Mouse (Mus musculus) 3134 (cell line): Measurements from ENCODE around the gene Stk10.

Source experiments
- DNase-seq: peaks from one replicate; pipeline ENCODE4 v3.0.0-alpha.2; 2011; ENCODE audit warnings: low spot score; ENCODE audit not compliant: insufficient read length; ENCODE audit errors: extremely low read depth

The Stk10 gene

DNA sequence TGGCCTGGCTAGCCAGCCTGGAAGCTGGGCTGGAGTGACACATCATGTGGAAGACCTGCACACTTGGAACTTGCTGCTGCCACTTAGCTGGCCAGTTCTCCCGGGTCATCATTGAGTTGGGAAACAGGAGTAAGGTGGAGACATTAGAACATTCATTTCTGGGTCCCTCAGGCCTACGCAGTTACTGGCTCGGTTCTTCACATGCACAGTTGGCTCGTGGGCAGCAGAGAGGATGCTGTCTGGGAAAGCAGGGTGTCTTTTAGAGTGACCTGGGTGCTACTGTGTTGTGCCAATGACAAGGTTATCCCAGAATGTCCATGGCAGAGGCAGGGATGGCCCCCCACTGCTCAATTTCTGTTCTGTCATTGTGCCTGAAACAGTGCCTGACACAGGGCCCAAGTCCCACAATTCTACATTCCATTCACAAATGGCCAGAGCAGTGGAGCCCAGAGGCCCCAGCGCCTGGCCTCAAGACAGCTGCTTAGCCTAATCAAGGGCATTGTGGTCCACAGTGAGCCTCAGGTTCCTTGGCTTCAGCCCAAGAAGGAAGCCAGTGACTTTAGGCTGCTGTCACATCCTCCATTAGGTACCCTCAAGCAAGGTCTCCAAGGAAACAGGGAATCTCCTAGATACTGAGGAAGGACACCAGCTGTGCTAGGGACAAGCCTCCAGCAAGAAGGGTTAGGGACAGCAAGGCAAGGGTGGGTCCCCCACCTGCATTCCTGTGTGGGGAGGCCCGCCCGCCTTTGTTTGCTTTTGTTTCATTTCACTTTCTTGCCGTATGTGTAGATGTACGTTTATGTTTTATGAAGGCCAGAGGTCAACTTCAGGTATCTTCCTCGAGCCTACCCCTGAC lies 34.1 kb downstream of the Stk10 start:
- DNase-seq = no peak

DNA sequence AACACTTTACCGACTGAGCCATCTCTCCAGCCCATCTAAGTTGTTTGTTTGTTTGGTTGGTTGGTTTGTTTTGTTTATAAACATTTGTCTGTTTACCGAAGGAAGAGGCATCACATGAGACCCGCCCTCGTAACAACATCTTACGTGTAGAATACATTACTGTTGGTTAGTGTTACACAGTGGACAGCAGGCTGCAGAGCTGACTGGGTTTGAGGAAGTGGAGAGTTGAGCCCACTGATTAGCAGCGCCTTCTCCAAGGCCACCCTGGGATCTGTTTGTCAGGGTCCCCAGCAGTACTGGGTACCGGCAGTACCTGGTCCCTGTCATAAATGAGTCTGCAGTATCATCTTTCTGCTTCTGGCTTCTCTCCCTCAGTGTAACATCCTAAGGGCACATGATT lies 35.0 kb downstream of the Stk10 start:
- no peak for DNase-seq

DNA sequence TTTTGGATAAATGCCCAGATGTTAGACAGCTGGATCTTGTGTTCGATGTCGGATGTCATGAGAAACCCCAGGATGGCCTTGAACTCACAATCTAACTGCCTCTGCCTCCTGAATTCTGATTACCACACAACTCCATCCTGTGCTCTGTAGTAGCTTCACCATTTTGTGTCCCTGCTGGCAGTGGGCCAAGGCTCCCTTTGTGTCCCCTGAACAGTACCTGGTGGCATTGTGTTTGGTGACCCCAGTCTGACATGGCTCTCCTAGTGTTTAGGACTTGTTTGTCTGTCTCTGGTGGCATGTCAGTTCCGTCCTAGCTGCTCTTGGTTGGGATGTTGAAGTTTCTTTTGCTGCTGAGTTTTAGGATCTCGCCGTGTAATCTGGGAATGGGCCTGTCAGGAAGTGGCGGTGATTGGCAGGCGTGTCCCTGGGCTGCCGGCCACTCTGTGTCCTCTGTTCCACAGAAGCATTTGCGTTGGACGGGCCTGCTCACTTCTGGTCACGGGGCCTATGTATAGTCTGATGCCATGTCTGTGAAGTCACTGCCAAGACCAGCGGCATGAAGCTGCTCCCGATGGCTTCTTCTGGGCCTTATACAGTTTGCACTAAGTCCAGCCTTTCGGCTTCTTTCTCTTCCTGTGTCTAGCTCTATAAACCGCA lies 35.7 kb downstream of the Stk10 start:
- no peak for DNase-seq

DNA sequence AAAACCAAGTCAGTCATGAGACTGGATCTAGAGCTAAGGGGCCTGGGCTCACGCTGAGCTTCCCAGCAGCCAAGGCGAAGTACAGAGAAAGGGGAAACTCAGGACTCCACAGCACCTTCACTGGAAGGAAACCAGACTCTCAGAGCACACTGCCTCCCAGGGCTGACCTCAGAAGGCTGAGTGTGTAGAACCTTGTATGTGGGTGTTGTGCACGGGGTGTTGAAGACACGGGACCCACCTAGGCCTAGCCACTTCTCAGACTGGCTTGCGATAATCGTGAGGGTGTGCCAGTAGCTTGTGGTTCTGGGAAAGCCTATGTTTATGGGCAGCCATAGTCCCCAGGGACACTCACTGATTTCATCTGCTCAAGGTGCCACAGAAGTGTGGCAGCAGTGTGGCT lies 38.0 kb downstream of the Stk10 start:
- peak; percentile 51 for DNase-seq

DNA sequence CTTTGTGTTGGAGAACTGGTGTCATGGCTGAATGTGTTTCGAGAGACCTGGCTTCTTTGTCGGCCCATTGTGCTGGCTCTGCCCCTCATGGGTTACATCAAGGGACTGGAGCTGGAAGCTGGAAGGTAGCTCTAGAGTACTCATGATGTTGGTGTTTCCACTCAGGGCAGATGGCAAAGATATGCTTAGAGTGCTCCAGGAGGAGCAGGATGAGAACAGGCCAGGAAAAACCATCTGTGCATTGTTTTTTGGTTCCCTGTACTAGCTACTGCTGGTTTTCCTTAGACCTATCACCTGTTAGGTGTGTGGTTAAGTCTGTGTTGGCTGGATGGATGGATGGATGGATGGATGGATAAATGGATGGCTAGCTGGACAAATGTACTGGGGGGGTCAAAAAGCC lies 40.6 kb downstream of the Stk10 start:
- DNase-seq = no peak

DNA sequence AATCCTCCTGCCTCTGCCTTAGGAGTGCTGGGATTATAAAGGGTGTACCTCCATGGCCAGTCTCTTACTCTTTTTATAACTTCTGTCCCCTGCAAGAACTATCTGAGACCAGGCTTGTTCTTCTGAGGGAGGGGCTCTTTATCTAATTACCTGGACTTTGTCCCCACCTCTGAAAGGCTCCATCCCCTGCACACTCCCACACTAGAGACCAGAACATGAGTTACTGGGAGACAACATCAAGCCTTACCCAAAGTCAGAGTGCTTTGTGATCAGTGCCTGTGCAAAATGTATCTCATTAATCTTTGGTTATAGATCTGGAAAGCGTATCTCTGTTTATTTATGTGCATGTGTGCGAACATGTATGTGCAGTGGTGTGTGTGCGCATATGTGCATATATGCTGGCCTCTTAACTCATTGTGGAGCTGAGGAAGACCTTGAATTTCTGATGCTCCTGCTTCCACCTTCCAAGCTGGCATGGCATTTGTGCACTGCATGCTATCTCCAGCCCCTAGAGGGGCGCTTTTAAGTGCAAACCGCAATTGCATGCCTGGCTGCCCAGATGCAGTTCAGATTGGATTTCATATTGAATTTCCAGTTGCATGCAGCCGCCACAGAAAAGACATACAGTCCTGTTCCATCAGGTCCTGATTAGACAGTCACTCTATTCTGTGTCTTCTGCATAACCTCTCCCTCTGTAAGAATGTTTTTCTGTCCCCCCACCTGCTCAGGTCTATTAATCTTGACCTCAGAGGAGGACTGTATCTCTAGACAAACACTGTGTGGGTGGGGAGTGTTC lies 43.1 kb downstream of the Stk10 start:
- no peak for DNase-seq

DNA sequence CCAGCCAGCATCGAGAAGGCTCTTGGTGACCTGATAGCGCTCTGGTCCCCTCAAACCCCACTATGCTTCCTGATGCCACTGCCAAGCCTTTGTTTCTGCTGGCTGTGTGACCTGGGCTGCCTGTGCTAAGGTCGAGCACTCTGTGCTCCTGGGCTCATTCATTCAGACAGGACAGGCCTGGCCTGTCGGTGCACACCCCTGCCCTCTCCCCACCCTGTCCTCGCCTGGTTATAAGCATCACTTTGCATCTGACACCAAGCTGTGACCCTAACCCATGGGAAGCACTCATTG lies 43.6 kb downstream of the Stk10 start:
- no peak for DNase-seq

DNA sequence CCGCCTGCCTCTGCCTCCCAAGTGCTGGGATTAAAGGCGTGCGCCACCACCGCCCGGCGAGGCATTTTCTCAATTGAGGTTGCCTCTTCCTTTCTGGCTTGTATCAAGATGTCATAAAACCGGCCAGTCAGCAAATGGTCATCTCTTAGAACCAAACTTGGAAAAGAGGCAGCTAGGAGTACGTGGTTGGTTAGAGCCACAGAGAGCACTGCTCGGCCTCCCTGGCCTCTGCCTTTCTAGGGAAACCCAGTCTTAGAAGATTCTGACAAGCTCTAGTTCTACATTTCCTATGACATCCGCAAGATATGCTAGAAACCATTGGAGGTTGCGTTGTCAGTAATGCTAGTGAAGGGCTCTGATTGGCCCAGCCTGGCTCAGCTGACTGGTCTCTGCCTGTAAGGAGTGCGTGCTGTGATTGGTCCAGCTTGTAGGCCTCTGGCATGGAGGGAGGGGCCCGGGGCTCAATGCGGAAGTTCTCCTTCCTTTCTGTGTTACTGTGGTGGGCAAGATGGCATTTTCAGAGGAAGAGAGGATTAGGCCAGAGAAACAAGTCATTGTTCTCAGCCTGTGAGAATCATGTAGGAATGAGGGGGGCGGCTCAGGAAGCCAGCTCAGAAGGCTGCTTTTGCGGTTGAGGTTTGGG lies 47.3 kb downstream of the Stk10 start:
- no peak for DNase-seq

DNA sequence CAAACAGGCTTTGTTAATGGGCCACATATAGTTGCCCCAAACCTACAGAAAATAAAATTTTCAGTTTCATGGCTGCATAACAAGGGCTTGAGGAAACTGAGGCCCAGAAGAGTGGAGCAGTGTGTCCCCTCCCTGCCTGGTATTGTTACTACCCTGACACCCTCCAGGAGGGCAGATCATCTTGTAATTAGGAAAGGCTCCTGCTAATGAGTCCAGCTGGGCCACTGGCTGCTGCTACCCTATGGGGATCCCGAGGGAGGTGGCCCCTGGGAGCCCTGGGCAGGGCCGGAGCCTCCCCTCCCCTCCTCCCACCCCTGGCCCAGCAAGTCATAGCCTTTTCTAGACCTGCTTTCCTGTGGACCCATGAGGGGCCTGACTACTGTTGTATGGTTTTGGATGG lies 47.9 kb downstream of the Stk10 start:
- DNase-seq = no peak

DNA sequence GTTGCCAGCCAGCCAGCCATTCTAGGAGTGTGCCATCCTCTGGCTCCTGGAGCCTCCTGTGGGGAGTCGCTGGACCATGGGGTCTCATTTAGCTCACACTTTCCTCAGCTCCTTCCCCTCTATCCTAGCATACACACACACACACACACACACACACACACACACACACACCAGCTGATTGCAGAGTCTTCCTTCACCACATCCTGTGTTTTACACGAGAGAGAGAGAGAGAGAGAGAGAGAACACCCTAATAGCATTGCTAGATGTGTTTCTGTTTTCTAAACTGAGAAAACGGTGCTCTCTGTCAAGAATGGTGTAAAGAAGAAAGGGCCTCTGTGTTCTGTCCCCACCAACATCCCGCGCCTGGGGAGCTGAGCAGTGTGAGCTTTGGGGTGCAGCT lies 49.7 kb downstream of the Stk10 start:
- no peak for DNase-seq

DNA sequence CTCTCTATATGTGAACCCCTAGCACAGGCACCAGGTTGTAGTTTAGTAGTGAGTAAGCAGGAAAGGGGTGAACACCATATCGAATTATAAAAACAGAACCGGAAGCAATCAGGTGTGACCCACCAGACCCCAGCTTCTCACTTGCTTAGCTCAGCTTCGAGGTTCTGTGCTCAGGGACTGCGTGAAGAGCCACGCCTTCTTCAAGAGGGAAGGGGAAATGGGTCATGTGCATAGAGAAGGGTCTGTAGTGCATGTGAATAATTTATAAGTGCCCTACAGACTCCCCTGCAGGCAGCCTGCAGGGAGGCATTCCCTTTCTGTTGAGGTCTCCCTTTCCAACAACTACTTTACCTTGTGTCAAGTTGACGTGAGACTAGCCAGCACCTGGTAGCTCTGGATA lies 52.9 kb downstream of the Stk10 start:
- no peak for DNase-seq

DNA sequence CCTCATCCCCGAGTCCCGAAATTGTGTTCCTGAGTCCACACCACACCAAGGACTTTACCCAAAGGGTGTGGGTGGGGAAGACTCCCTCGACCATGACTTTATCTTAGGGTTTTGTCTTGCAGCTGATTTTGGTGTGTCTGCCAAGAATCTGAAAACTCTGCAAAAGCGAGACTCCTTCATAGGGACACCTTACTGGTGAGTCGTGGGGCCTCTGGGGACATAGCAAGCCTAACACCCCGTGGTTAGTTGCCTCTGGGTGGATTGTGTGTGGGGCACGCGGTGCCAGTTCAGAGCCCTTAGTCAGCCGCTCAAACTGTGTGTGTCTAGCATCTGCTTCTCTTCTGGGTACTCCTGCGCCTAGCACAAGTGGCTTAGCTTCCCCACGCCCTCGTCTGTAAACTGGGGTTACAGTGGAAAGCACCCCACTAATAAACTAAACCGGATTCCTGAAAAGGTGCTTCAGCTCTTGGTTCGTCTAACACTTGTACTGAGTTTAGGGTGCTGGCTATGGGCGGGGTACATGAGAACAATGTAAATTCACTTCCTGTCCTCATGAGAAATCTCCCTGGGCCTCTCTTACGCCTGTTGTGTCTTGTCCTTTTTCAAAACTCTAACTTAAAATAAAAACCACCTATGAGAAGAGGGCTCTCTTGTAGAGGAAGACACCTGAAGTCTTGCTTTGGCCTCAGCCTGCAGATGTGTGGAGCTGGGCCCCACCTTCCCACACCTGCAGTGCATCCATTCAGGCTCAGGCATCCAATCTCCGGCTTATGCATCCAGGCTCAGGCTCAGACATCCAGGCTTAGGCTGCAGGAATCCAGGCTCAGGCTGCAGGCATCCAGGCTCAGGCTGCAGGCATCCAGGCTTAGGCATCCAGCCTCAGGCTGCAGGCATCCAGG lies 54.3 kb downstream of the Stk10 start:
- no peak for DNase-seq

DNA sequence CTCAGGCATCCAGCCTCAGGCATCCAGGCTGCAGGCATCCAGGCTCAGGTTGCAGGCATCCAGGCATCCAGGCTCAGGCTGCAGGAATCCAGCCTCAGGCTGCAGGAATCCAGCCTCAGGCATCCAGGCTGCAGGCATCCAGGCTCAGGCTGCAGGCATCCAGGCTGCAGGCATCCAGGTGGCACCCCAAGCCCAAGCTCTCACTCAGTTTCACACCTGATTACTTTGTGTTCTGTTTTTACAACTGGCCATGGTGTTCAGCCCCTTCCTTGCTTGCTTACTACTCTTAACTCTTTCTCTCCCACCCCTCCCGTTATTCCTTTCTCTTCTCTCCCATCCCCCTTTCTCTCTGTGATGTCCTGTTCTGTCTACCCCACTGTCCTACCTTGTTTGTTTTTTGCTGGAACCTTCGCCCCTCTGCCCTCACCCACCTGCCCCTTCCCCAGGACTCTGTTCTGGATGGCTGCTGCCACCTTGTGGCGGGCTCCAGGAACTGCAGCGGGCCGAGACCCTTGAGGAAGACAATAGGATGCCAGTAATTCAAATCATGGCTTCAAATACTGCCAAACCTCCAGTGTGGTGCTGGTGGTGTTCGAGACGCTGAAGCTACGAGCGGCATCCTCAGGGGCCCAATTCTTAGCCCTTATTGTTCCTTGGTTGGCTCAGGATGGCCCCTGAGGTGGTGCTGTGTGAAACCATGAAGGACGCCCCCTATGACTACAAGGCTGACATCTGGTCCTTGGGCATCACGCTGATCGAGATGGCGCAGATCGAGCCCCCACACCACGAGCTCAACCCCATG lies 55.2 kb downstream of the Stk10 start:
- no peak for DNase-seq

DNA sequence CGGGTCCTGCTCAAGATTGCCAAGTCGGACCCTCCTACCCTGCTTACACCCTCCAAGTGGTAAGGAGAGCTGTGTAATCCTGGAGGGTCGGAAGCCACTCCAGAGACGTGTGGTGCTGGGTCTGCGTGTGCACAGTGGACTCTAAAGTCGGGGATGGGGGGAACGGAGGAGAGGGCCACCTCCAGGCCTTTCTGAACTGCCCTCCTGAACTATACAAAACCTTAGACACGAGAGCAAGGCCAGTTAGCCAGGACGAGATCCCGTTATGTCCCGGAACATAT lies 55.7 kb downstream of the Stk10 start:
- DNase-seq = no peak

DNA sequence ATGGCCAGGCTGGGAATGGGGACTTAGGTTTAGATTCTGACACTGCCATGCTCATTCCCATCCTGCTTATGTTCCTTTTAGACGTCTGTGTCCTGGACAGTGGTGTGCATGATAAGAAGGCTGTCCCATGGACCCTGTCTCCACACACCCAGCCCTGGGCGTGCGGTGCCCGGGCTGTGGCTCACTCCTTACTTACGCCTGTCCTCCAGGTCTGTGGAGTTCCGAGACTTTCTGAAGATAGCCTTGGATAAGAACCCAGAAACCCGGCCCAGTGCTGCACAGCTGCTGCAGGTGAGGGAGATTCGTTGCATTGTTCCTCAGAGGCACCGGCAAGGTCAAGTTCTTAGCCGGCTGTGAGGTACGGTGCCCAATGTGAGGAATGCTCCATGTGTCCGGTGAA lies 56.1 kb downstream of the Stk10 start:
- no peak for DNase-seq

DNA sequence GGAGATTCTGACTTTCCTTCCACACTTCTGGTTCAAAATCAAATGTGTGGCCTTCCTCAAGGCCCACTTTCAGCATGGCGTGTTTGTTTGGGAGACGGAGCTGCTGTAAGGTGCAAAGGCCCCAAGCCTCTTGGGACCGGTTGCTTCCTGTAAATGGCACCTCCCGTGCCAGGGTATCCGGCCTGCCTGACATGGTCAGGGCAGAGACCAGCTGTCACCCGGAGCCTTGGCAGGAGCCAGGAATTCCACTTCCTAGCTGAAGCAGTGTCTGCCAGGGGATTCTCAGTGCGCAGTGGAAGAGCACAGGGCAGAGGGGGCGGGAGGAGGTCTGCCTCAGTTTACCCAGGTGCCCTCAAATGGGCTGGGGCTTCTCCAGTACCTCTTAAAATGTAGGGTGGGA lies 56.7 kb downstream of the Stk10 start:
- no peak for DNase-seq

DNA sequence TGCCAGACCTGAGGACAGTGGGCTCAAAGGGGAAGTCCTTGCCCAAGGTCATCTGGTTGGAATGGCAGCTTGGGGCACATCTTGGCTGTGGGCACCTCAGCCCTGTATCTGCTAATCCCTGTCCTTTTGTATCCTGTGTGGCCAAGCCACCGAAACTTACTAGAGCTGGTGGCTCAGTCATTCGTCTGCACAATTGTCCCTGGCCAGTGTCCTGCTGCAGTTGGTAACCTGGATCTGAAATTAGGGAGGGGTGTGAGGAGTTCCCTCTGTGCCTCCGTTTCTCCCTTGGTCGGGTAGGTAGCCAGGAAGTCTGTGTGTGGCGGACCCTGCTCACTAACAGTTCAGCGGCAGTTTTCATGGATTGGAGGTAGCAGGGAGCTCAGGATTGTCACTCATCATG lies 57.1 kb downstream of the Stk10 start:
- no peak for DNase-seq

DNA sequence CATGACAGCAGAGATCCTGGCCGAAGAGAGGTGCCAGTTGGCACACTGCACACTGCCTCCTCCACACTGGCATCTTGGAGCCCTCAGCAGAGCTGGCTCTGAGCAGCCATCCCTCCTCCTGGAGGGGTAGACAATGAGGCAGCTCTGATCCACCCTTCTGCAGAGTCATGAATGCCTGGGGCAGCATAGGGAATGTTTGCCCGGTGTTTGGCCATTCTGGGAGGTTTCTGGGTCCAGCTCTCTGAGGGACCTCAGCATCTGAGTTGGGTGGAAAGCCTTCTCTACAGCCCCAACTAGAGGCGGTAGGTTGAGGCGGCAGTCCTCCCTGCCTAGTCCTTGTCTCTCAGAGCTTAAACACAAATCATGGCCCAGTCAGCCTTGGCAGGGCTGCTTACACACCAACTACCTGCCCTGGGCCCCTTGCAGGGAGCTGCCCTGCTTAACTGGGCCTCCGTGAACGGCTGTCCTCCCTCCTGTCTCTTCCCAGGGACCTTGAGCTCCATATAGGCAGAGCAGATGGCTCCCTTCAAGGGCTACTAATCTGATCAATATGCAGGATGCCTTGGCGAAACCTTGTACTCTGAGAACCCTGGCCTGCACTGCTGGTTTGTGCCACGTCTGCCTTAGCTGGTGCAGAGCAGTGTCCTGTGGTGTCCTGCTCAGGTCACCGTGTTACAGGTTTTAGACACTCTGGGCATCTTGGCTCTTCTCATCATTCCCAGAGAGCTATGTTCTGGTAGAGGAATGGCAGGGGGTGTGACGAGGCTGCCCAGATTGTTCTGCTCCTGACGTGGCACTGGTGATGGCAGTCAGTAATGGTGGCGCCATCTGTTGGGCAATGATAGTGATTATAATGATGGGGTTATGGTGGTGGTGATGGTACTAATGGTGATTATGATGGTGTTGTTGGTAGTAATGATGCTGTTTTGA lies 59.1 kb downstream of the Stk10 start:
- DNase-seq = no peak

DNA sequence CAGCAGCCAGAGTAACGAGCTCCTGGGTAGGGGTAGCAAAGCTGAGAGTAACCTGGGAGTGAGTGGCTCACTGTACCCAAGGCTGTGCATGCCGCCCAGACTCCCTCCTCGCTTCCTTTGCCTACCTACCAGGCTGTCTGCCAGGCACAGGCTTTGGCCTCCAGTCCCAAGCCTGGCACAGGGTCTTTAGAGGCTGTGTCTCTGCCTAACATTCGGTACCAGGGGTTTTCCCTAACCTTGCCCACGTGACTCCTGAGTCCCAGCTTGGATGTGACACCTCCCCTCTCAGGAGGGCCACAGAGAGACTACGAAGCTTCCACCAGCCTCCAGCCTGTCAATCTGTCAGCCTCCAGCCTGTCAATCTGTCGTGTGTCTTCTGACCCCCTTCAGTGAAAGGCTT lies 60.0 kb downstream of the Stk10 start:
- no peak for DNase-seq
